ENCODE assay signal across 21 mouse cellular contexts in the genomic region with DNA sequence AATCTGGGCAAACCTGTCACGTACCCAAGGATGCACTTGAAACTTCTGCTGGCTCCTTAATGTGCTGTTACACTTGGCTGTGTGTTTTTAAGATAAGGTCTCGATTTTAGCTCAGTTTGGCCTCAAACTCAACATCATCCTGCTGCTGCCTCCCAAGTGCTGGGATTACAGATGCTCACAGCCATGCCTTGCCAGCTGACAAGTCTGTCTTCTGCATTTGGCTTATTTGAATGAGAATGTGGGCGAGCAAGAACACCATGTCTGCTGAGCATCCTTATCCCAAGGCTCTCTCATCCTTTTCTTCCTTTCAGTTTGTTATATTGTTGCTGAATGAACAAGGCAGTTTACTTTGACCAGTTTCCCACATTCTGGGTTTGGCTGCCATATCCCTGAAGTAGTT. TPM values are rescaled to one million over a fixed set of nuclear protein-coding genes. Genes with fewer than 3 reads are reported as not detected.
DNase-seq lines count a peak whose midpoint lies in the region; ATAC-seq and TF ChIP-seq lines count a peak whose summit lies in the region.
"Had no signal": no experiment of that assay in that cellular context is flagged by ENCODE, and none has a peak within 500 bp of the region (broad histone marks: within the 10 kb centered on the region; RNA-seq: fewer than 3 reads in every experiment).

No protein-coding gene starts in this region.

- no peaks in the 10 kb centered on the region for H3K27me3 ChIP-seq in lung, postnatal 0 days (replicated peaks; ENCODE audit: insufficient read depth, low read length)
- no peaks in the 10 kb centered on the region for H3K27me3 ChIP-seq in embryonic facial prominence, embryonic 15.5 days
- H3K27me3 ChIP-seq in liver, embryonic 12.5 days (replicated peaks), result no peaks in the 10 kb centered on the region
- H3K27me3 ChIP-seq: CH12.LX; forebrain, embryonic 13.5 days; hindbrain, embryonic 12.5 days; Patski had no signal

- whole genome bisulfite sequencing in lung, postnatal 0 days, result 59% methylated on average over 3 of the region's 3 CpGs
- WGBS in embryonic facial prominence, embryonic 15.5 days, result 72% methylated on average over 3 of the region's 3 CpGs
- 80% methylated on average over 3 of the region's 3 CpGs for WGBS in liver, embryonic 12.5 days (ENCODE audit: insufficient replicate concordance)

- no peak overlapping the region for H3K4me2 ChIP-seq in lung, postnatal 0 days (replicated peaks; ENCODE audit: low read depth, low read length)
- H3K4me2 ChIP-seq in embryonic facial prominence, embryonic 15.5 days (replicated peaks), result no peak overlapping the region
- H3K4me2 ChIP-seq in liver, embryonic 12.5 days, result no peak overlapping the region
- H3K4me2 ChIP-seq: forebrain, embryonic 13.5 days; hindbrain, embryonic 12.5 days had no signal

- H3K36me3 ChIP-seq in lung, postnatal 0 days (ENCODE audit: insufficient read depth, low read length), result no peaks in the 10 kb centered on the region
- H3K36me3 ChIP-seq in embryonic facial prominence, embryonic 15.5 days, result no peaks in the 10 kb centered on the region
- peaks cover 17% of the 10 kb centered on the region for H3K36me3 ChIP-seq in liver, embryonic 12.5 days

- DNase-seq in layer of hippocampus, adult 2 months (ENCODE audit: low spot score in 2 of 2), result no peak
- DNase-seq in layer of hippocampus, adult 9-10 months (ENCODE audit: low spot score), result no peak
- DNase-seq in lung, postnatal 0 days (ENCODE audit: low spot score), result no peak
- no peak for DNase-seq in lung, postnatal 14 days
- DNase-seq in brain, adult 2 months (ENCODE audit: low read depth, low spot score), result peak; percentile 82
- DNase-seq: adrenal gland, adult 2 months; adrenal gland, postnatal 25 days; cerebellum, adult 2 months; cerebellum, postnatal 10 days; gastrocnemius, postnatal 10 days; heart, adult 18-20 months; heart, postnatal 10 days; heart, postnatal 4 days had no signal

- TF ChIP-seq EP300 in lung, postnatal 0 days (IDR thresholded peaks at IDR 0.05), result no peak

- peak overlapping the region; percentile 43 for H3K27ac ChIP-seq in layer of hippocampus, adult 2 months
- H3K27ac ChIP-seq in lung, postnatal 0 days (ENCODE audit: low read length), result no peak overlapping the region
- 0 out of 2 replicates have a peak overlapping the region, but pooled peaks have one; percentile 2 for H3K27ac ChIP-seq in embryonic facial prominence, embryonic 15.5 days (replicated peaks)
- H3K27ac ChIP-seq in liver, embryonic 12.5 days, result no peak overlapping the region
- H3K27ac ChIP-seq: forebrain, embryonic 13.5 days; heart, embryonic 10.5 days; hindbrain, embryonic 12.5 days had no signal

- no peak for TF ChIP-seq CTCF in layer of hippocampus, adult 2 months (conservative IDR thresholded peaks at IDR 0.05)
- TF ChIP-seq CTCF in lung, postnatal 0 days (IDR thresholded peaks at IDR 0.05), result no peak

- no peak overlapping the region for H3K9ac ChIP-seq in lung, postnatal 0 days (replicated peaks; ENCODE audit: low read depth)
- H3K9ac ChIP-seq in embryonic facial prominence, embryonic 15.5 days, result no peak overlapping the region
- H3K9ac ChIP-seq in liver, embryonic 12.5 days, result no peak overlapping the region
- H3K9ac ChIP-seq: forebrain, embryonic 13.5 days; hindbrain, embryonic 12.5 days had no signal

- no peaks in the 10 kb centered on the region for H3K9me3 ChIP-seq in lung, postnatal 0 days (ENCODE audit: low read length)
- H3K9me3 ChIP-seq in embryonic facial prominence, embryonic 15.5 days (replicated peaks), result no peaks in the 10 kb centered on the region
- no peaks in the 10 kb centered on the region for H3K9me3 ChIP-seq in liver, embryonic 12.5 days (replicated peaks)
- H3K9me3 ChIP-seq: forebrain, embryonic 13.5 days; heart, embryonic 10.5 days; hindbrain, embryonic 12.5 days had no signal

- ATAC-seq in lung, postnatal 0 days, result 0 out of 2 replicates have a peak, but pooled peaks have one; percentile 19
- ATAC-seq in embryonic facial prominence, embryonic 15.5 days (ENCODE audit: insufficient number of reproducible peaks, low FRiP score, low TSS enrichment, low read depth), result no peak
- no peak for ATAC-seq in liver, embryonic 12.5 days
- ATAC-seq: forebrain, embryonic 13.5 days; hindbrain, embryonic 16.5 days; Patski had no signal

- H3K4me3 ChIP-seq in layer of hippocampus, adult 2 months, result no peak overlapping the region
- no peak overlapping the region for H3K4me3 ChIP-seq in lung, postnatal 0 days (ENCODE audit: low read depth, low read length)
- no peak overlapping the region for H3K4me3 ChIP-seq in embryonic facial prominence, embryonic 15.5 days (replicated peaks)
- no peak overlapping the region for H3K4me3 ChIP-seq in liver, embryonic 12.5 days
- H3K4me3 ChIP-seq: forebrain, embryonic 13.5 days; heart, embryonic 10.5 days; hindbrain, embryonic 12.5 days had no signal

- H3K4me1 ChIP-seq in lung, postnatal 0 days (ENCODE audit: insufficient read depth, low read depth, low read length), result no peaks in the 10 kb centered on the region
- H3K4me1 ChIP-seq in embryonic facial prominence, embryonic 15.5 days, result peaks cover 8% of the 10 kb centered on the region; the same call in 1 of the 2 replicates
- H3K4me1 ChIP-seq in liver, embryonic 12.5 days, result peaks cover 14% of the 10 kb centered on the region
- H3K4me1 ChIP-seq: forebrain, embryonic 13.5 days had no signal

RNA-seq across cellular contexts. Expression of a gene that starts 39.4 kb away (rescaled TPM):
- 10 to 100 TPM; 37.1 to 38.0 TPM for total RNA-seq in layer of hippocampus, adult 2 months (2021)
- polyA plus RNA-seq in lung, postnatal 0 days (2015; fragmentation: Nextera tagmentation; extraction: Ambion mirVana), result 27.3 and 28.1 TPM in 2 replicates
- 65.0 and 84.3 TPM in 2 replicates for polyA plus RNA-seq in embryonic facial prominence, embryonic 15.5 days (2015; fragmentation: Nextera tagmentation; extraction: Ambion mirVana)
- 37.9 and 39.0 TPM in 2 replicates for polyA plus RNA-seq in liver, embryonic 12.5 days (2016; fragmentation: Nextera tagmentation; extraction: Ambion mirVana)

RNA-seq across cellular contexts. Expression of a gene that starts 50.8 kb away (rescaled TPM):
- 10 to 100 TPM; 38.5 to 48.6 TPM for total RNA-seq in layer of hippocampus, adult 2 months (2021)
- 26.4 and 27.5 TPM in 2 replicates for polyA plus RNA-seq in lung, postnatal 0 days (2015; fragmentation: Nextera tagmentation; extraction: Ambion mirVana)
- 79.1 and 84.7 TPM in 2 replicates for polyA plus RNA-seq in embryonic facial prominence, embryonic 15.5 days (2015; fragmentation: Nextera tagmentation; extraction: Ambion mirVana)
- 63.7 and 68.9 TPM in 2 replicates for polyA plus RNA-seq in liver, embryonic 12.5 days (2016; fragmentation: Nextera tagmentation; extraction: Ambion mirVana)

Comparison
In these comparisons a context has a peak if more than half of its experiments do, and no peak if none do; other contexts are left out.
1. H3K27ac ChIP-seq: peak in layer of hippocampus, adult 2 months (single experiment) and embryonic facial prominence, embryonic 15.5 days (single experiment); none in lung, postnatal 0 days (single experiment) and liver, embryonic 12.5 days (single experiment).